Mouse (Mus musculus) limb, embryonic 11.5 days (tissue): Measurements from ENCODE around the gene Trmo. TPM values are rescaled to one million over a fixed set of nuclear protein-coding genes. Genes with fewer than 3 reads are reported as not detected.
A peak's percentile ranks its signal among the peaks of the same experiment; 100 is the strongest.

ENCODE experiments used
- ATAC-seq: fragments of 200-750 bp; cut with Nextera tagmentation; 2 replicates; pipeline ENCODE4 v1.8.0; 2017; ENCODE audit warnings: low read depth; ENCODE audit not compliant: insufficient number of reproducible peaks, low FRiP score, low TSS enrichment
- DNase-seq: peaks from one replicate; pipeline ENCODE4 v3.0.0-alpha.2; 2015; ENCODE audit warnings: low spot score
- H3K27ac ChIP-seq: fragments of 300-500 bp; sonication (generic); replicated peaks from 2 replicates; pipeline ENCODE4 v1.5.1; 2014; ENCODE audit warnings: low read depth, mild to moderate bottlenecking, low read length
- H3K27me3 ChIP-seq: fragments of 300-500 bp; sonication (generic); 2 replicates; pipeline ENCODE4 v1.6.1; 2014; ENCODE audit warnings: mild to moderate bottlenecking, low read length, mixed read lengths; ENCODE audit not compliant: control insufficient read depth, insufficient read depth
- H3K36me3 ChIP-seq: fragments of 300-500 bp; sonication (generic); 2 replicates; pipeline ENCODE4 v1.6.1; 2014; ENCODE audit warnings: mild to moderate bottlenecking, low read length, moderate library complexity, mixed read lengths; ENCODE audit not compliant: control insufficient read depth, insufficient read depth
- H3K4me1 ChIP-seq: fragments of 300-500 bp; sonication (generic); 2 replicates; pipeline ENCODE4 v1.6.1; 2014; ENCODE audit warnings: low read length, mixed read lengths; ENCODE audit not compliant: control insufficient read depth, insufficient read depth
- H3K4me2 ChIP-seq: fragments of 300-500 bp; sonication (generic); 2 replicates; pipeline ENCODE4 v1.6.1; 2014; ENCODE audit warnings: low read depth, mild to moderate bottlenecking, moderate library complexity; ENCODE audit not compliant: severe bottlenecking
- H3K4me3 ChIP-seq: fragments of 300-500 bp; sonication (generic); 2 replicates; pipeline ENCODE4 v1.5.1; 2014; ENCODE audit warnings: low read depth, low read length
- H3K9ac ChIP-seq: fragments of 300-500 bp; sonication (generic); 2 replicates; pipeline ENCODE4 v1.6.1; 2014; ENCODE audit warnings: mild to moderate bottlenecking, low read length
- H3K9me3 ChIP-seq: fragments of 300-500 bp; sonication (generic); 2 replicates; pipeline ENCODE4 v1.6.1; 2016; ENCODE audit warnings: low read length; ENCODE audit not compliant: control insufficient read depth
- WGBS: fragments of 180-500 bp; shearing (Covaris S2); extraction: QIAGEN DNeasy Blood & Tissue Kit; methylation state at CpG from one replicate; pipeline ENCODE4 v1.1.7; 2014; 5-methylcytosine and 5-hydroxymethylcytosine counted together
- polyA plus RNA-seq: library from polyadenylated mRNA; unstranded; fragments of >200 nt; fragmentation: Nextera tagmentation; extraction: Ambion mirVana; gene quantifications from 2 replicates; pipeline ENCODE4 v1.2.1, GENCODE M21; 2014

Trmo gene
- polyA plus RNA-seq, 1 experiment from 2014 or later, result 11.0 TPM

DNA sequence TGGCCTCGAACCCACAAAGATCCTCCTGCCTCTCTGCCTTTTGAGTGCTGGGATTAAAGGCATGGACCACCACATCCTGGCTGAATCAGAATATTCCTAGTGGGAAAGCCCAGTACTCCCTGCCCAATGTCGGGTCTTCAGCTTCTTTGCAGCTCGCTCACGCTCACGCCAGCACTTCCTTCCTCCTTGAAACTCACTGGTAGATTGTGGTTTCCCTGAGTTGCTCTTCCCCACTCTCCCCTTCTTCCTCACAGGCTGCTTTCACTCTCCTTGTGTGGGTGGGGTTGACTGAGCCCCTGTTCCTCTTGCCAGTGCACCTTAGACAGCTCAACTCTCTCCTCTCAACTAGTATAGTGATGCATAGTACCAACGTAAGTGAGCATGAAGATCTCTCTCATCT, 22.3 kb upstream of the Trmo start:
- Histone ChIP-seq H3K4me3 (no peak overlapping the region), H3K27ac (no peak overlapping the region), H3K9me3 (no peaks in the 10 kb centered on the region), H3K27me3 (no peaks in the 10 kb centered on the region), H3K36me3 (no peaks in the 10 kb centered on the region), H3K9ac (no peak overlapping the region), H3K4me1 (no peaks in the 10 kb centered on the region), H3K4me2 (no peak overlapping the region)
- 86% methylated on average over 6 of the region's 6 CpGs for WGBS
- DNase-seq (no peak), ATAC-seq (no peak)

DNA sequence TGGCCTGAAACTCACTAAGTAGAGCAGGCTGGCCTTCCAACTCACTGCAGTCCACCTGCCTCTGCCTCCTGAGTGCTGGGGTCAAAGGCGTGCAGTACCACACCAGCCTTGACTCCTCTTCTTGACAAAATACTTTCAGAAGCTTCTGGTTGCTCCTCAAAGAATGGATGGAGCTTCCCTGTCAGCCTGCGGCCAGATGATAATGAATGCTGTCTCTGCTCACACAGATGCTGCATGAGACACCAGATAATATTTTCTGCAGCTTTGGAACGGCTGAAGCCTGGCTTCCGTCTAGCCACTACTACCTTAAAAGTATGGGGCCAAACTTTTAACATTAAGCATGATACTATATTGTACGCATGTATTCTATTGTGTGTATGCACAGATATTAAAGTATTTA, 21.4 kb upstream of the Trmo start:
- Histone ChIP-seq H3K36me3 (no peaks in the 10 kb centered on the region), H3K4me2 (no peak overlapping the region), H3K27ac (no peak overlapping the region), H3K9me3 (no peaks in the 10 kb centered on the region), H3K9ac (no peak overlapping the region), H3K27me3 (no peaks in the 10 kb centered on the region), H3K4me3 (no peak overlapping the region), H3K4me1 (no peaks in the 10 kb centered on the region)
- DNase-seq (no peak), ATAC-seq (no peak)
- 92% methylated on average over 5 of the region's 5 CpGs for WGBS

DNA sequence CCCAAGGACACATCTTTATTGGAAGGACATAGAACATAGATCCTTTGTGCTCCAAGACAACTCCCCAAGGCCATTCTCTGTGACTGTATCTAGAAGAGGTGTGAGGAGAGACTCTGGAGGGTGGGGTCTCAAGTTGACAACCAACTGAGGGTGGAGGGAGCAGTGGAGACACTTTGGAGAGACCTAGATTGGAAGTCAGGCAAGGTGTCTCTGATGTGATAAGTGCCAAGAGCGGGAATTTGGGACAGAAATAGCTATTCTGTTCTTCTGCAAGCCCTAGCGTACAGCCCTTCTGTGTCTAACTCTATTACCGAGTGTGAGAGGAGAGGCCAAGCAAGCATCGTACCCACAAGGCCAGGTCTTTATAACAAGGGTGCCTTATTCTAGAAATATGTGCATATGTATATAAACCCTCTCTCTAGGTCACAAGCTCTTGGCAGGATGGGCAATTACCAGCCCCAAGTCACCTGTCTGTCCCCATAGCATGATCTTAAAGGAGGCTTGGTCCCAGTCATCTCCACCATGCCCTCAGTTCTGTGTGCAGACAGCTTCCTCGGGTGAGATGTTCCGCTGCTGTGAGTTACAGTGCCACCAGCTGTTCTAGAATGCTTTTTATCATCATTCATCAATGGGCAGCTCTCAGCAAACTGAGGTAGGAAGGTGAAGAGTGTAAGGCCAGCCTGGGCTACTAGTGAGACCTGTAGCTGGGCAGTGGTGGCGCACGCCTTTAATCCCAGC, 17.9 kb upstream of the Trmo start:
- DNase-seq, result no peak

DNA sequence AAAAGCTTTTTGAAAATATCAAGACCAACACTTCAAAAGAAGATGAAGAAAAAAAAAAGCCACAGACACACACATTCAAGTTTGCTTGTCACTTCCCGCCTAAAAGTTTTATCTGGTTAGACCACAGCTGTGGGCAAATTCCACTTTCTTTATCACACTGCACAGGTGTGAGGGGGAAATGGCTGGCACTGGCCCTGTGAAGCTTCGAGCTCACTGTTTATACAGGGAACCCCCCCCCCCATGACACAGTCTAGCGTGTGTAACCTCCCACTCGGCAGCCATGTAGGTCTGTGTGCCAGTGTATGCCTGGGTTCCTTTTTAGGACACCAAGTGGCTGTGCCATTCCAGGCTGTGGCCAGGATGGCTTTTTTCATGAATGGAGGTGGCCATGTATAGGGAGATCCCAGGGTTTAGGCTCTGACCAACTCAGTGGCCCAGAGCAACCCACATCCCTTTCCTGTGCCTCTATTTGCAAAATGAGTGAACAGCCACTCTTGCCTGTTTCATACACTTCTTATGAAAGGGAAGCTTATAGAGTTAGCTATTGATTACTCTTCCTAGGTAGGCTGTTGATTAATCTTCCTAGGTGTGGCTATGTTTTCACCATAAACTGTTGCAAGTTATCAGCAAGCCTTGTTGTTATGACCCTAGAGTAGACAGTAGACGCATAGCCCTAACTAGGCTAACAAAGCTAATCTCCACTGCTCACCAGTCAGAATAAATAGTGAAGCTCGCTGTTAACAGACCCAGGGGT, 15.0 kb upstream of the Trmo start:
- no peak for ATAC-seq
- Histone ChIP-seq H3K27ac (0 out of 2 replicates have a peak overlapping the region, but pooled peaks have one; percentile 6), H3K4me2 (no peak overlapping the region), H3K4me3 (no peak overlapping the region), H3K36me3 (peaks cover 3% of the 10 kb centered on the region; the same call in 1 of the 2 replicates), H3K4me1 (no peaks in the 10 kb centered on the region), H3K27me3 (no peaks in the 10 kb centered on the region), H3K9me3 (no peaks in the 10 kb centered on the region), H3K9ac (no peak overlapping the region)
- DNase-seq, result no peak
- WGBS, result 79% methylated on average over 6 of the region's 6 CpGs

More for the DNA sequence above, 17.9 kb upstream of the Trmo start:
- Histone ChIP-seq H3K36me3 (no peaks in the 10 kb centered on the region), H3K9me3 (no peaks in the 10 kb centered on the region), H3K4me2 (no peak overlapping the region), H3K27me3 (no peaks in the 10 kb centered on the region), H3K9ac (no peak overlapping the region), H3K4me1 (no peaks in the 10 kb centered on the region), H3K27ac (no peak overlapping the region), H3K4me3 (no peak overlapping the region)
- no peak for ATAC-seq
- 88% methylated on average over 8 of the region's 8 CpGs for WGBS

DNA sequence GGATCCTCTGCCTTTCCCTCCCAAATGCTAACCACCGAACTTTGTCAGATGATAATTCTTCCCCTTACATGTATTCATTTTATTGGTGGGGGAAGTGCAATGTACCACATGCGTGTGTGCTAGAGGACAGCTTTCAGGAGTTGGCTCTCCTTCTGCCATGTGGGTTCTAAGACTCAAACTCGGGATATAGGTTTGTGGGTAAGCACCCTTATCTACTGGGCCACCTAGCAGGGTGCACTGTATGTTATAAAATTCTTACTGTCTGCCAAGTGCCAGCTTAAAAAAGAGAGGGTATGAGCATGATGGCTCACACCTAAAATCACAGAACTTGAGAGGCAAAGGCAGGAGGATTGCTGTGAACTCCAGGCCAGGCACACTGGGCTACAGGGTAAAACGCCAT, 9.6 kb upstream of the Trmo start:
- Histone ChIP-seq H3K9me3 (no peaks in the 10 kb centered on the region), H3K27ac (no peak overlapping the region), H3K36me3 (peaks cover 3% of the 10 kb centered on the region; the same call in 1 of the 2 replicates), H3K9ac (no peak overlapping the region), H3K4me3 (no peak overlapping the region), H3K27me3 (no peaks in the 10 kb centered on the region), H3K4me2 (no peak overlapping the region), H3K4me1 (no peaks in the 10 kb centered on the region)
- DNase-seq (no peak), ATAC-seq (no peak)
- WGBS, result 81% methylated on average over 4 of the region's 4 CpGs

DNA sequence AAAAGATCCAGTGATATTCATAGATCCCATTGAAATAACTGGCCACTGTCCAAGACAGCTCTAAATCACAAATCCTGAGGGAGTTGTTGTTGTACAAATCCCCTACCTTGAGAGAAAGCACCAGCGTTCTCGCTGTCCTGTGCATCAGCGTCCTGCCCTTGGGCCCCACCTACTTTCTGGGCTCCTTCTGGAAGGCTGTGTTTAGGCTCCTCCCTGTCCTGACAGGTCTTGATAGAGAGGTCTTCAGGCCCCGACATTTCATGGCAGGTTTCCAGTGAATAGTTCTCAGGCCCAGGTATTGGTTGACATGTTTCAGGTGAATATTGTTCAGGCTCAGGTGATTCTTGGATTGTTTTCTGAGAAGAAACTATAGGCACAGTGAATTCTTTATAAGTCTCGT, 6.5 kb upstream of the Trmo start:
- 33% methylated on average over 5 of the region's 5 CpGs for WGBS
- Histone ChIP-seq H3K27ac (no peak overlapping the region), H3K9me3 (no peaks in the 10 kb centered on the region), H3K36me3 (peaks cover 3% of the 10 kb centered on the region; the same call in 1 of the 2 replicates), H3K9ac (no peak overlapping the region), H3K4me1 (no peaks in the 10 kb centered on the region), H3K4me3 (no peak overlapping the region), H3K4me2 (no peak overlapping the region), H3K27me3 (no peaks in the 10 kb centered on the region)
- no peak for ATAC-seq
- DNase-seq, result no peak

DNA sequence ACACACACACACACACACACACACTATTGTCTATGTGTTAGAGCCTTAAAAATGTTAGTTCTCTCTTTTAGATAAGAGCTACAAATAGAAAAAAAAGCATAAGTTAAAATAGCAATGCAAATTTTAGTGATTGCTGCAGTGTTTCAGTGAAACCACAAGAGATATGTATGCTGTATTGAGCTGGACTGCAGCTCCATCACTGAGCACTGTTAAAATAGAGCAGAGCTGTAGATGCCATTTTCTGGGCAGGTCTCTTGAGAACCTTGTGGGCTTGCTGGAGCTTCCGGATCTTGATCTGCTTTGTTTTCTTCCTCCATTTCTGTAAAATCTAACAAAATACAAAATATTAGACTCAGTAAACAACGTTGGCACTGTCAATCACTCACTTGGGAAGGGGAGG, 5.2 kb upstream of the Trmo start:
- ATAC-seq, result no peak
- WGBS, result 71% methylated on average over 2 of the region's 2 CpGs
- Histone ChIP-seq H3K4me1 (no peaks in the 10 kb centered on the region), H3K4me3 (no peak overlapping the region), H3K9ac (no peak overlapping the region), H3K27me3 (no peaks in the 10 kb centered on the region), H3K36me3 (no peaks in the 10 kb centered on the region), H3K27ac (no peak overlapping the region), H3K4me2 (no peak overlapping the region), H3K9me3 (no peaks in the 10 kb centered on the region)
- DNase-seq, result no peak

DNA sequence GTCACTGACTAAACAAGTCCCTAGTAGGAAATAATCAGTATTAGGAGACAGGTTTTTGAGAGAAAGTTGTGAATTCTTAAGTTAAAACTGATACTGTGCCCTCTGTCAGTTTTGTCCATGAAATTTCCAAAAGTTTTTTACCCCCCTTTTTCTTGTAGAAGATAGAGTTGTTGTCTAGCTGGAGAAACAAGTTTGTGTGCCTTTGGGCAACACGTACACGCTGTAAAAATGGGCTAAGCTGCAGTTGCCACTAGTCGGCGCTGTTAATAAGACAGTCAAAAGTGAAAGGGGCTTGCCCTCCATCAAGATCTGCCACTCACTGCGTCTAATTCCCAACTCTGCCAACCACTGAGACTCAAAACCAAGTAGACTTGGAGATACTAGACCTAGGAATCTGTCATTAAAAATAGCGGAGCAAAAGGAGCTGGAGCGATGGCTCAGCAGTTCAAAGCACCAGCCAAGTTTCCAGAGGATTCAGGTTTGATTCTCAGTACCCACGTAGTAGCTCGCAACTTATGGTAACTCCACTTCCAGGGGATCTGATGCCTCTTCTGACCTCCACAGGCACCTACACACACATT, 1.2 kb upstream of the Trmo start:
- H3K4me3 ChIP-seq, result peak overlapping the region; percentile 62; the same call in 1 of the 2 replicates
- no peak overlapping the region for H3K9ac ChIP-seq
- DNase-seq (peak; percentile 90), ATAC-seq (no peak)
- H3K27ac ChIP-seq, result no peak overlapping the region
- no peaks in the 10 kb centered on the region for H3K27me3 ChIP-seq
- H3K4me2 ChIP-seq, result peak overlapping the region; percentile 40
- H3K4me1 ChIP-seq, result no peaks in the 10 kb centered on the region
- H3K9me3 ChIP-seq, result no peaks in the 10 kb centered on the region
- no peaks in the 10 kb centered on the region; the same call in 1 of the 2 replicates for H3K36me3 ChIP-seq
- 22% methylated on average over 9 of the region's 9 CpGs for WGBS
